Mouse (Mus musculus) kidney, postnatal 4 days (tissue): ENCODE data around the gene Elp1.
A peak's percentile ranks its signal among the peaks of the same experiment; 100 is the strongest.

Experiments used
- DNase-seq, 2 experiments: peaks; one replicate each; pipeline ENCODE4 v3.0.0; 2021; ENCODE audit warnings: mixed read lengths in 2 of 2

Elp1 gene

GRCm38 (mm10) chr4:56801907-56802668 is at the start of gene Elp1, which contains the start of gene Fam206a:
TSS of gene Elp1 (minus strand) at chr4:56802331.
TSS of gene Fam206a (plus strand) at chr4:56802345.
- peak; percentile 97 for DNase-seq

- peak; percentile 54 to 70 for DNase-seq
Observed at GRCm38 (mm10) chr4:56850724-56851123, 48.6 kb upstream of the Elp1 start.

- DNase-seq: no peak
Observed at GRCm38 (mm10) chr4:56848044-56848443, 45.9 kb upstream of the Elp1 start.

GRCm38 (mm10) chr4:56847400-56847799 is 45.3 kb upstream of the Elp1 start:
- DNase-seq: no peak

GRCm38 (mm10) chr4:56845896-56846533 is 43.9 kb upstream of the Elp1 start:
- no peak for DNase-seq

- DNase-seq: no peak
Observed at GRCm38 (mm10) chr4:56844911-56845310, 42.8 kb upstream of the Elp1 start.

GRCm38 (mm10) chr4:56843963-56844362 is 41.8 kb upstream of the Elp1 start:
- no peak for DNase-seq

- DNase-seq: no peak
Observed at GRCm38 (mm10) chr4:56842501-56842900, 40.4 kb upstream of the Elp1 start.

GRCm38 (mm10) chr4:56840297-56840696 is 38.2 kb upstream of the Elp1 start:
- DNase-seq: no peak

GRCm38 (mm10) chr4:56837661-56838060 is 35.5 kb upstream of the Elp1 start:
- no peak for DNase-seq

- DNase-seq: peak in 1 of 2 experiments; percentile 18
Observed at GRCm38 (mm10) chr4:56831998-56832397, 29.9 kb upstream of the Elp1 start.

GRCm38 (mm10) chr4:56831013-56831609 is 29.0 kb upstream of the Elp1 start:
- peak; percentile 22 to 35 for DNase-seq

- DNase-seq: peak; percentile 59 to 75
Observed at GRCm38 (mm10) chr4:56829511-56829921, 27.4 kb upstream of the Elp1 start.

GRCm38 (mm10) chr4:56828932-56829331 is 26.8 kb upstream of the Elp1 start:
- peak; percentile 35 to 56 for DNase-seq

- DNase-seq: no peak
Observed at GRCm38 (mm10) chr4:56824231-56824630, 22.1 kb upstream of the Elp1 start.

GRCm38 (mm10) chr4:56820017-56820550 is 18.0 kb upstream of the Elp1 start:
- peak in 1 of 2 experiments; percentile 7 for DNase-seq

- no peak for DNase-seq
Observed at GRCm38 (mm10) chr4:56815131-56815530, 13.0 kb upstream of the Elp1 start.

- DNase-seq: no peak
Observed at GRCm38 (mm10) chr4:56812096-56812495, 10.0 kb upstream of the Elp1 start.

- DNase-seq: no peak
Observed at GRCm38 (mm10) chr4:56811642-56812041, 9.5 kb upstream of the Elp1 start.

- no peak for DNase-seq
Observed at GRCm38 (mm10) chr4:56809050-56809449, 6.9 kb upstream of the Elp1 start.

- no peak for DNase-seq
Observed at GRCm38 (mm10) chr4:56802669-56803150, 579 bp upstream of the Elp1 start.

- DNase-seq: peak in 1 of 2 experiments; percentile 12
Observed at GRCm38 (mm10) chr4:56791373-56791772, 10.8 kb downstream of the Elp1 start.

- no peak for DNase-seq
Observed at GRCm38 (mm10) chr4:56771065-56771464, 31.1 kb downstream of the Elp1 start.
